Mouse (Mus musculus) mouse embryonic stem cell (cell line): ENCODE measurements around the gene Rdh7.
"Not testable (repeated sequence)": the region's sequence is repeated elsewhere in the genome, so short reads cannot be mapped to it uniquely, and the experiment has no call there.

Experiments
- in situ Hi-C, 2 experiments: fragments of 300-500 bp; cut with MboI; formaldehyde crosslinking; loops; 1 replicate in 1 of 2; 3 replicates in 1 of 2; pipeline ENCODE4 v1.14.3; 2019 to 2020; ENCODE audit warnings: low sequenced_read_pairs in 2 of 2, low pct_unique_long_range_greater_than_20kb in 1 of 2, mixed read lengths in 1 of 2; ENCODE audit not compliant: unreplicated experiment in 1 of 2

Rdh7 gene

GRCm38 (mm10) chr10:127838539-127838938 is 50.1 kb downstream of the Rdh7 start:
- in situ Hi-C loops = no loop called here

- in situ Hi-C loops = not testable (repeated sequence)
Measured at GRCm38 (mm10) chr10:127837793-127838192, 50.8 kb downstream of the Rdh7 start.

GRCm38 (mm10) chr10:127835292-127835691 is 53.3 kb downstream of the Rdh7 start:
- in situ Hi-C loops = no loop called here

GRCm38 (mm10) chr10:127834186-127834585 is 54.4 kb downstream of the Rdh7 start:
- in situ Hi-C loops = not testable (repeated sequence)
